Mouse (Mus musculus) small intestine, adult 2 months (tissue): Measurements from ENCODE around the gene 5330417C22Rik.

Experiments used
- CTCF ChIP-seq: fragments of 200-500 bp; IDR thresholded peaks from 2 replicates; pipeline ENCODE4 v1.5.1; 2012; ENCODE audit warnings: low read depth, mild to moderate bottlenecking, control low read depth, inconsistent platforms, low read length, moderate library complexity, mixed read lengths; ENCODE audit not compliant: insufficient replicate concordance, insufficient read length; ENCODE audit errors: extremely low read depth
- POLR2A ChIP-seq: fragments of 200-500 bp; IDR thresholded peaks from 2 replicates; pipeline ENCODE4 v1.6.1; 2012; ENCODE audit warnings: low read depth, mild to moderate bottlenecking, control low read depth, inconsistent platforms, low read length, moderate library complexity

DNA sequence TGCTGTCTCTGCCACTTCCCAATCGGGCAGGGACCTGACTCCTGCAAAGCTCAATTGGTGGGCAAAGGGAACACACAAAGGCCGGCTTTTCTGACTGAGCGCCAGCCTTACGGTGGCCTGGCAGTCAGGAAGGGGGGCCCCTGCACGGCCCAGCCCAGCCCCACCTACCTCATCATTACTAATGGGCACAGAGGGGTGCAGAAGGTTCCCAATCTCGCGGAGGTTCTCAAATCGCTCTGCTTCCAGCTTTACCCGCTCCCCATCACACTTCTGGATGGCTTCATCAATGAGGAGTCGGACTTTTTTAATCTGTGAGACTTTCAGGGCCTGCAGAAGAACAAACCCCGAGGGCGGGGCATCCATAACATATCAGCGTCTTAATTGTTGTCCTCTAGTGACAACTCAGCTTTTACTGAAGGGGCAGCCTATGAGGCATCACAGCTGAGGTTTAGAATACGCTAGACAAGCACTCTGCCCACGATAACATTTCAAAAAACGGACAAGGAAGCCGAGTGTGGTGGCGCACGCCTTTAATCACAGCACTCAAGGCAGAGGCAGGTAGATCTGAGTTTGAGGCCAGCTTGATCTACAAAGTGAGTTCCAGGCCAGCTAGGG, 102.3 kb downstream of the 5330417C22Rik start:
- TF ChIP-seq CTCF (no peak), POLR2A (no peak)
